Mouse (Mus musculus): ENCODE measurements around the gene Abhd15.

DNA sequence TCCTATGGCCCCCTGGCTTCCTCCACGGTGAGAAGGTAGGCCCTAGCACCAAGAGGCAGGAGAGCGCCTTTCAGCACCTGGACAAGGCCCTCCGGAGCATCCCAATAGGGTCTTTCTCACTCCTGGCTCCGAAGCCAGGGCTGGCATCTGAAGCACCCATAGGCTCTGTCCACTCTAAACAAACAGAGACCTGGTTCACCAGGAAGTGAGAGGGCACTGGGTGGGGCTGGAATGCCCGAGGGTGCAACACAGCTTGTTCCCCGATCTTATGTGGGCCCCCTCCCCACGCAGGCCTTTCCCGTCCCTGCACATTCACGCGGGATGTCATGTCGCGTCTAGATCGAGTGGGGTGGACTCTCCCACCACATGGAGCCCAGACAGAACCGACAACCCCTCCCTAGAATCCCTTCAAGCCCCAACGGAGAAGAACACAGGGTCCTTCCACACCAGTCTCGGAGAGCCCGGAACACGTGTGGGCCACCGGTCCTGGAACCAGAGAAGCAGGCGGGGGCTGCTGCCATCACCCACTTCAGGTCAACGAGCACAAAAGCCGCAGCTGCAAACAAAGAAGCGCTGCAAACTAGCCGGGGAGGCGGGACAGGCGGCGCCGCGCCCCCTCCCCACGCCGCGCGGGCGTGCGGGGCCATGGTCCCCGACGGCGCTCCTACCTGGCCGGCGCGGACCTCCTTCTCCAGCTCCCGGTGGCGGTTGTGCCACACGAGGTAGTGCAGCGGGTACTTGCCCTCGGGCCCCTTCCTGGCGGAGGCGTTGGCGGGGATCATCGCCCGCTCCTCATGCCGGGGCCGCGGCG lies 25.9 kb upstream of the Abhd15 start:
- TF ChIP-seq CTCF (IDR thresholded peaks at IDR 0.05) (no peak), EP300 (IDR thresholded peaks at IDR 0.05) (no peak)
